Mouse (Mus musculus) left cerebral cortex, adult 9 months (tissue): ENCODE measurements around the gene Mrpl11.
"Not testable (repeated sequence)": the region's sequence is repeated elsewhere in the genome, so short reads cannot be mapped to it uniquely, and the experiment has no call there.

Experiments used
- DNase-seq, 2 experiments: peaks; one replicate each; pipeline ENCODE4 v3.0.0; 2022; ENCODE audit warnings: low spot score in 2 of 2

Mrpl11 gene

DNA sequence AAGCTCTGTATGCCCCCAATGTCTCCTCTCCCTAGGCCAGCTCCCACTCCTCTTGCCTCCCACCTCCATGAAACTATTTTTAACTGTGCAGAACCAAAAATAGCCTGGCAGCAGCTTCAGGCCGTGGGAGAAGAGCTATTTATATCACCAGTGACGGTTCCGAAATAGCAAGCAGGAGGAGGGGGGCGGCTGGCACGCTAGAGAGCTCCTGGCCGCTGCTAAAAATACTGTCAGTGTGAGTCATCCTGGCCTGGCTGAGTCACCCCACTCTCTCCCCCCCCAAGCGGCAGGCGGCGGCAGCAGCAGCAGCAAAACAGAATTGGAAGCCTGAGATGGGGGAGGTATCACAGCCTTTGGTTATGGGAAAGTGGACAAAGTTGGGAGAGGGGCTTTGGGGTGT, 31.0 kb downstream of the Mrpl11 start:
- peak; percentile 82 to 92 for DNase-seq

DNA sequence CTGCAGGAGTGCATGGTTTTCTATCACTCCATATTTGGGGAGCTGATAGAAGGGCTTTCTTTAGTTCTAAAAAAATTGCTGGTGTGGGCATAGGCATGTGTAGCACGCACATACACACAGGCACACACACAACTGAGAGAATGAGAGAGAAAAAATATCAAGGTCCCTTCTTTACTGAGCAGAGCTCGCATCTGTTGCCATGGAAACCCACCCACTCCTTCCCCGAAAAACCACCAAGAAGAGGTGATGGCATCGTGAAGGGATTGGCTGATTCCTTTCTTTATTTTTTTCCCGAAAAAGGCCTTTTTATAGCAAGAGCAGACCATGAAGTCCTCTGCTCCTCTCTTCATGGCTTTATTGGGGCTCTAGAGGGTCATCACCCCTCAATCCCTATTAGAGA, 32.1 kb downstream of the Mrpl11 start:
- peak; percentile 85 to 92 for DNase-seq

DNA sequence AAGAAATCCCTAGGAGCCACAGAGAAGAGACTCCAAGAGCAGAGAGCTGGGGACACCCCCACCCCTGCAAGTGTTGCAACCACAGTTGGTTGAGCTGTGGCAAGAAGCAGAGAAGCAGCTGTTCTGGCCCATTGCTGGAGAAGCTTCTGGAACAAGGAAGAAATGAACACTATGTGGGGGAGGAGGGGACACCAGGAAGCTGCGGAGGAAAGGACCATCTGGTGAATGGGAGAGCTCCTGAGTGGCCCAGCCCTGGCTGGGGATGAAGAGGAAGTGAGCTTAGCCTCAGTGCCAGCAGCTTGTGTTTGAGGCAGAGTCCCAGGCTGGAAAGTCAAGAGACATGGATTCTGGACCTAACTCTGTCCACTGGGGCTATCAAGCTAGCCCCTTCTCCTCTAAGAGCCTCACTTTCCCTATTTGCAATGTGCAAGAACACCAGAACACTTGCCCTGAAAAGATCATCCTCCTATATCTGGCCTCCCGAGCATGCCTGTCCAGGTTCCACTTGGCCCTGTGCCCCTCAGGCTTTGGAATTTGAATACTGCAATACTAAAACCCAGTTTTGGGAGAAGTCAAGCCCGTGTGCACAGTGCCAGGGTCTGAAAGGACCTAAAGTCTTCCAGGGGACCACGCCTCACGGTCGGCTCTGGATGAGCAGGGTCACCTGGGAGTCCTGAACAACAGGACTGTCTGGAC, 37.6 kb downstream of the Mrpl11 start:
- DNase-seq: peak; percentile 70 to 72

DNA sequence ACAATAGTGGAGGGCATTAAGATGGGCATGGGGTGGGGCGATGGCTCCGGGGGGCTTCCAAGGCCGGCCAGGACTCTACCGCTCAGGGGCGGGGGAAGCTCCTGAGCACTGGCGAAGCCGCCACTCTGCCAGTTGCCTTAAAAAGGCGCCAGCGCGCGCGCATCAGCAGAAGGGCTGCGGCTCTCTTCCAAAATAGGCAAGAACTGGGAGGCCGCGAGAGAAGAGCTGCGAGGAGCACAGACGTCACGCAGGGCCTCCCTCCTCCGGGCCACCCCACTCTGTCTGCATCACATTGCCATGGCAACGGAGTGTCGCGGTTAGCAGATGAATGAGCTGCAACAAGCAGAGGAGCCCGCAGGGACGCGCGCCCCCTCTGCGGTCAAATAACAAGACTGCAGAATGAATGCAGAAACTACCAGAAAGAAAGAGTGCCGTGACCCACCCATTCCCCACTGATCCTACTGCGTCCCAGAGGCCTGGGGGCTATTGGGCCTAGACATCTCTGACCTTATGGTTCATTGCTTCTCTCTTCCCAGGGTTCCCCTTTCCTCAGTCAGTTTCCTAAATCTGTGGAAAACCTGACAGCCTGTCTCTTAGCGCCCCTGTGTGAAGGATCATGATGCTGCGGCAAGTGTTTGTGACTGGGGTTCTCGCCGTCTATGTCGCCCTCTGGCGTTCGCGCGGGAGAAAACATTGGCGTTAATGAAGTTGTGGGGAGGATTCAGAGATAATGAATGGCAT, 39.9 kb downstream of the Mrpl11 start:
- peak; percentile 97 for DNase-seq

DNA sequence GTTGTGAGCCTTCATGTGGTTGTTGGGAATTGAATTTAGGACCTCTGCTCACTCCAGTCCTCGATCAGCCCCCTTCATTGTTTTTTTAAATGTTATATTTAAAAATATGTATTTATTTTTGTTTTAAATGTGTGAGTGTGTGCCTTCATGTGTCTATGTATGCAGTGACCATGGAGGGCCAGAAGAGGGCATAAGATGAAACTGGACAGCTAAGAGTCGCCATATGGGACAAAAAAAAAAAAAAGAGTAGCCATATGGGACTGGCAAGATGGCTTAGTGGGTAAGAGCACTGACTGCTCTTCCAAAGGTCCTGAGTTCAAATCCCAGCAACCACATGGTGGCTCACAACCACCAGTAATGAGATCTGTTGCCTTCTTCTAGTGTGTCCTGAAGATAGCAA, 41.7 kb downstream of the Mrpl11 start:
- not testable (repeated sequence) for DNase-seq

DNA sequence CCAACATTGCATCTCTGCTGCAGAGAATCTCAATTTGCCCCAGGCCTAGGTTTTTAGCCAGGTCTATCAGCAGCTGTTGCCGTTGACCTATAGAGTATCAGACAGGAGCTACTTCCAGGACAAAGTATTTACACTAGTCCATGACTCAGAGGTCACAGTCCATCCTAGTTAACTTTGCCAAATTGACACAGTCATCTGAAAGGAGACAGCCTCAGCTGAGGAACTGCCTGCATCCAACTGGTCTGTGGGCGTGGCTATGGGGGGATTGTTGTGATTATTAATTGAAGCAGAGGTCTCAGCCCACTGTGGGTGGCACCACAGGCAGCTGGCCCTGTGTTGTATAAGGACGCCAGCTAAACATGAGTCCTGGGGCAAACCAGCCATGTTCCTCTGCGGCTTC, 43.0 kb downstream of the Mrpl11 start:
- no peak for DNase-seq

DNA sequence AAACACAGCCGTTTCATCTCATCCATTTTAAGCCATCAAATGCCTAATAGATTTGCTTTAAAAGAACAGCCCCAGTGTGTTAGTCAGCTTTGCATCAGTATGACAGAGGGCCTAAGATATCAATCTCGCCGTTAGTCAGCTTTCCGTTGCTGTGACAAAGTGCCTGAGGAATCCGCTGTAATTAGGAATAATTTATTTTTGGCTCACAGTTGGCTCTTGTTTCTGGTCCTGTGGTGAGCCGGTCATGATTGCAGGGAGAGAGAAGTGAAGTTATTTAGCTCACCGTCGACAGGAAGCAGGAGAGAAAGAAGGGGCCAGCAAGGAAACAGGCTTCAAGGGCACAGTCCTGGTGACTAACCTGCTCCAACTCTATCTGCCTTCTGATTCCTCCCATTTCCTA, 51.2 kb downstream of the Mrpl11 start:
- no peak for DNase-seq

DNA sequence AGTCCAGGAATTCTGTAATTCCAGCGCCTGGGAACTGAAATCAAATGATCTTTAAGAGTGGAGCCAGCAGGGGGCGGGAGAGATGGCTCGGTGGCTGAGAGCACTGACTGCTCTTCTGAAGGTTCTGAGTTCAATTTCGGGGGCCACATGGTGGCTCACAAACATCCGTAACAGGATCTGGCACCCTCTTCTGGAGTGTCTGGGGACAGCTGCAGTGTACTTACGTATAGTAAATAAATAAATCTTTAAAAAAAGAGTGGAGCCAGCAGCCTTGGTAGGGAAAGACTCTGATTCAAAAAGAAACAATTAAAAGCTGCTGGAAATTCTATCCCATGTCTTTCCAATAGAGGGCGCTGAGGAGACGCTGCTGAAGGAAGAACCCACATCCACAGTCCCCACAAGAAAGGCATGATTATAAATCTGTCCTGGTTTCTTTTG, 53.0 kb downstream of the Mrpl11 start:
- DNase-seq: no peak

DNA sequence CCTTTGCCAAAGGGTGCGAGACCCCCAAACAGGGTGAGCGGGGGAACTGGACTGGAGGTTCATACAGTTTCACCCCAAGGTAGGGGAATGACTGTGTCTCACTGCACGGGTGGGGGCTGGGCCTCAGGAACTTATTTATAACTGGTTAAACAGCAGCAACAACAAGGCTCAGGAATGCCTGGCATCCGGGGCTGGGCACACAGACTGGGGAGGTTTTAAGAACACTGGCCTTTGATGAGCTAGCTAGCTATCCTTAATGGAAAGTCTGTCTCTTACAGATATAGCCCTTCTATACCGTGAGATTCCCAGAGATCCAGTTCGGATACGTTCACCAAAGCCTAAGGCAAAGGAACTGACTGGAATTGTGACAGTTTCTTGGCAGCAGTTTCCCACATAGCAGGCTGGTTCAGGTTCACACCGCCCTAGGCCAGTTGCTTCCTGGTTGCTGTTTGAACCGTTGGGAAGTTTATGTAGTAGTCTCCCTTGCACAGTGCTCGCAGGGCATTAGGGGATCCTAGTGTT, 54.3 kb downstream of the Mrpl11 start:
- no peak for DNase-seq
